Mouse (Mus musculus): ENCODE data around the gene Chst4.
"Not testable (repeated sequence)": the region's sequence is repeated elsewhere in the genome, so short reads cannot be mapped to it uniquely, and the experiment has no call there.

Gene Chst4

DNA sequence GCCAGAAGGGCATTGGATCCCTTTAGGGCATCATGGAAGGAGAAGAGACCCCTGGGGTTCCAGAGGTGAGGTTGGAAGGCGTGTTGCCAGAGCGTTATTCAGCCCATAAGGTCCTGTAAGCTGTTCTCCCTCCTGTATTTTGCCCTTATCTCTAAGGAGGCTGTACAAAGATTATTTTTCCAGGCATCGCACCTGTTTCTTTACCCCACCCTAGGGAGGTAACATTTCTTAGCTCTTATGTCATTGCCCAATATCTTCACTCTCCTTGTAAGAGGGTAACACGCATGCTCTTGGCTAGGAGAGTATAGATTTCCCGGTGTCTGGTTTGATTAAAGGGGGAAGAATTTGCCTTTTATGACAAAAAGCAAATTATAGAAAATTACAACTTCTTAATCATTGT is at the start of gene Chst4:
TSS of gene Chst4 (minus strand) at position 82 of the 400 bp plus-strand sequence.
- in situ Hi-C loops (cut with MseI, MboI): no loop called here

DNA sequence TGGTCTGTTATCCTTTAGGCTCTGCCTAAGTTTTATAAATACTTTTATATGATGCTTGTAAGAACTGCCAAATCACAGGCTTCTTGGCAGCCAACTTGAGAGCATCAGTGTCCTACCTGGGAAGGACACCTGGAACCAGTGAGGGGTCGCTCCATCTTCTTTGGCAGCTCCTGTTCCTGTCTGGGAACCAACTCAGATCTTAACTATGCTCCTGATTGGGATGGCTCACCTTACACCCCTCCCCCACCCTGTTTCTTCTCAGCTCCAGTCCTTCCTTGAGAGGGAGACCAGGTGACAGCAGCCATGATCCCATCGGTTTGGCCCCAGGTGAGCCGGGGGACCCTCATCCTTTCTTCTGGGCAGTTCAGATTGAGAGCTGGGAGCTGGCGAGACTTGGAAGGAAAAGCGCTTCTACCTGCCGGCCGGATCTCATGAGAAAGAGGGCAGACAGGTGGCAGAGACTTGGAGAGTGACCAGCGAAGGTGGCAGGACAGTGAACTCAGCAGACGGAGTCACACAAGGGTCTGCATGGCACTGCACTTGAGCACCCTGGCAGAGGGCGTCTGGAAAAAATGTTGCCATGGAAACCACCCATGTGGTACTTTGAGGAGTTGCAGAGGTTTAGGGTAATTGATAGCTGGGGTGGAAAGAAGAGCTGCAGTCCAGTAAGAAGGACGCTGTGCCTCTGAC is 43.0 kb upstream of the Chst4 start:
- in situ Hi-C loops (cut with MseI, MboI): no loop called here

DNA sequence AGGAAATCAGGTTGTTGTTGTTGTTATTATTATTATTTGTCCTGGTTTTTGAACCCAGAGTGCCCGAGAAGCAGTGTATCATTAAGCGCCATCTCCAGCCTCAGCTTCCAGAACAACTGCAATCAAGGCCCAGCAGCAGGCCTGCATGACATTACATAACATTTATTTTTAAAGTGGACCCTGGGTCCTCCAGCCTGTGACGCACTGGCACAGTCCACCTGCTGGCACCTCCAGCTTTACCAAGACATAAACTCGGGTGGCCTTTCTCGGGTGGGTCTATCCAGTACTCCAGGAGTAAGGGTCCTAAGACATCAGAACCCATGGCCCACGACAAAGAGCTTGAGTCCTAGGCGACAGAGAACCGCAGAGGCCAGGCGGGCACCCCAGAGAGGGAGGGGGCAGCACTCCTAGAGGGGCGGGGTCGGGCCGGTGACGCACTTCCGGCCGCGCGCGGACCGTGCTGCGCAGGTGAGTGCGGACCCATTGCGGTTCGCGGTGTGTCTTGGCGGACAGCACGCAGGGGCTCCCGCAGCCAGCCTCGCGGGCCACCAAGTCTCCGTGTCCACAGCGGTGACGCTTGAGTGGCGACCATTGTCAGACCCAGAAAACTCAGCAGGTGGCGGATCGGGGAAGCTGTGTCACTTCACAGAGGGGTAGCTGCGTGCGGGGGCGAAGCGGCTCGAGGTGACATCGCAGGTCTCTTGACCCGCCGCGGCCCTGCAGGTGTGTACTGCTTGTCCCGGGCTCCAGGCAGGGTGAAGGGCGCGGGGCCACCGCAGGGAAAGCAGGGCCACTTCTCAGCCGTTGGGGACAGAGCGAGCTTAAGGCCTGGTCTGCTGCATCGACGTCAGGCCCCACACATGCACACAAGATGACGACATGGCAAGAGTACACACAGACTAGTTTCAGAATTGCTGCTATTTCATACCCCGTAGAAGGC is 40.0 kb upstream of the Chst4 start, which contains the start of gene Zfp612:
TSS of gene Zfp612 (plus strand) at position 465 of the 940 bp plus-strand sequence.
- in situ Hi-C loops (cut with MseI, MboI): loop anchor here (10.0 kb wide), 1 partner anchor 115 kb away; the partner anchor contains the start of gene Marveld3 (in 2 of the 2)

DNA sequence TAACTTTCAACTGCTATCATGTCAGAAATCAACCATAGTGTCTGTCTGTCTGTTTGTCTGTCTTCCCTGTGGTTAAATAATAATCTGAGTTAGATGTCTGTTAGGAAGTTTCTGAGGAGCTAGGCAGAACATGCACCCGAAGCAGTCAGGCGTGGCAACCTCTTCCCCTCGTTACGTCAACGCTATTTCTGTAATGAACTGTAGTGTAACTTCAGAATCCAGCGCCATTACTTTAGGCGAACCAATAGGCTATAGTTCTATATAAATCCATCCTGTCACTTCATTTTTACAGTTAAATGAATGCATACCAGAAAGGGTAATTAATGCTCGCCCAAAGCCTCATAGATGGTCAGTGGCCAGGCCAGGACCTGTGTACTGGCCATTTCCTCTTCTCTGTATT is 35.0 kb upstream of the Chst4 start:
- in situ Hi-C loops (cut with MseI, MboI): loop anchor here (5.0 to 10.0 kb wide), 3 partner anchors 62 to 110 kb away; partner anchors contain the start of gene Marveld3 (in 2 of the 2)

GRCm38 (mm10) chr8:110071600-110071999 is 32.1 kb upstream of the Chst4 start:
- in situ Hi-C loops (cut with MseI, MboI): loop anchor here (5.0 to 10.0 kb wide), 3 partner anchors 59 to 107 kb away; partner anchors contain the start of gene Marveld3 (in 2 of the 2)

DNA sequence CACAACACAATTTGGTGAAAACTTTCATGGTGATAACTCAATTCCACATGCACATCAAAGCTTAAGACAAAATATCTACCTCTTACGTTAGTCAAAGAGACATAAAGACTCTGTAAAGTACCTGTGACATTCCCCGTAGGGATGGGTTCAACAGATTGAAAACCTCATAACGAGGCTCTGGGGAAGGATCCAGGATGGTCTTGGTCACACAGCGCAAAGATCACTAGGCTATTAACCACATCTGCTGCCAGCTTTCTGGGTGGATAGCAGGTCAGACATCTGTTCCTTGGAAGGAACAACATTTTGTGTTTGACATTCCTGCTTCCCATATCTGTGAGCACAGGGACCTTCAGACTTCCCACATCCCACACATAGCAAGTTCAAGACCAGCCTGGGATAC is 30.2 kb upstream of the Chst4 start:
- in situ Hi-C loops (cut with MseI, MboI): loop anchor here (5.0 to 10.0 kb wide), 3 partner anchors 57 to 105 kb away; partner anchors contain the start of gene Marveld3 (in 2 of the 2)

GRCm38 (mm10) chr8:110065676-110066075 is 26.1 kb upstream of the Chst4 start:
- in situ Hi-C loops (cut with MseI, MboI): no loop called here

DNA sequence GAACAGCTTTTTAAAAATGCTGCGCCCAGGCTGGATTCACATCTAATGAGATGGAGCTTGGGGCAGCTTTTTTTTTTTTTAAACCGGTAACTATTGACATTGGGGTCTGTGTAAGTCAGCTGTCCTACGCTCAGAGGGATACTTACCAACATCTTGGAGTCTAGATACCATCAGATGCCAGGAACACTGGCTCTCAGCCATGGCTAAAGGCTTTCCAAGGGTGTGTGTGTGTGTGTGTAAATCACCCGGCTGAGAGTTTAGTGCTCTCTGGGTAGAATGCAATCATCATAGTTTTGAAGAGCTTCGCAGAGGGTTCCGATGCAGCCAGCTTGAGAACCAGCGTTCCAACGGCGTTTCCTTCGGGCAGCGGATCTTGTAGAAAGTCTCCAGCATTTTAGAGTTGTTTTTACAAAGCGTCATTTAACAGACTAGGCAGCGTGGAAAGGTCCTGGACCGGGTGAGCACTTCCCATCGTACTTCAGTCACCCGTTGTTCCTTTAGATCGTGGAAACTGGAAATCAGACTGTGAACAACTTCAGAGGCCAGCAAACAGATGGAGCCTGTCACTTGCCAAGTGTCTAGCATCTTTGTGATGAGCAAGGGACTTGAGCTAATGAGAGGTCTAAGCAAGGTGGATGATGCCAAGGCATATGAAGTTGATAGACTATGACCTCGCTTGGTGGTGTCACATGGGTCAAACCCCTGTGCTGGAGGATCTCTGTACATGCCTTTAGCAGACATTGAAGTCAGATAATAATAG is 25.2 kb upstream of the Chst4 start:
- in situ Hi-C loops (cut with MseI, MboI): no loop called here

DNA sequence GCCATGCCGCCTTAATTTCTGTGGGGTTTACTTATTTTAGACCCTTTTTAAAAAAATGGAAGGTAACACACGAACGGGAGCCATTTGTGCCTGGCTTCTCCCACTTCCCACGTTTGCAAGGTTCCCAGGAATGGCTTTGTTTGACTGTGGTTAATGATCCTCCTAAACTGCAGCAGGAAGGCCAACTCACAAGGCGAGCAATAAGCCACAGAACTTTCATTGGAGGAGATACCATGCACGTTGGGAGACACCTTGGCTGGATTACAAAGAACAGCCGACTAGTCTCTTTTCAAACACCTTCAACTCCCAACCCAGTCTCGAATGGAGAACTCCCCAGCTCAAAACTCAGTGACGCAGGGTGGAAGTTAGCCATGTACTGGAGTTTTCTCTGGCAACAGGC is 24.6 kb upstream of the Chst4 start:
- in situ Hi-C loops (cut with MseI, MboI): no loop called here

- in situ Hi-C loops (cut with MseI, MboI): no loop called here
These were observed 18.7 kb upstream of the Chst4 start for GRCm38 (mm10) chr8:110058207-110058606.

DNA sequence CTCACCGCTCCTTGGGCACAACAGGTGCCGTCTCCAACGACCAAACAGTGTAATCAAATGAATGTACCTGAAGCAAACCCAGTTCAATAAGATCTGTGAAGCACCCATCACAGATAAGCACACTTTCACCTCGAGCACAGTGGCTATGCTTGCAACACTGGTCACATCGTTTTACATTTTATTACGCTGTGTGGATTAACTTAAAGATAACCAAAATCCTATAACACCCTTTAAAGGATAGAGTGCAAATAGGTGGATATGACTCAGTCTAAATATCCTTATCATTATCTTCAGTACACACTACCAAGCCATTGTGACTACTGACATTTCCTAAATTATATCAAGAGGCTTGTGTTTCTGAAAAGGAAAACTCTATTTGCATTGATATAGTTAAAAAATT is 11.7 kb upstream of the Chst4 start:
- in situ Hi-C loops (cut with MseI, MboI): no loop called here

- in situ Hi-C loops (cut with MseI, MboI): no loop called here
These were observed 969 bp upstream of the Chst4 start for GRCm38 (mm10) chr8:110040509-110040908.

DNA sequence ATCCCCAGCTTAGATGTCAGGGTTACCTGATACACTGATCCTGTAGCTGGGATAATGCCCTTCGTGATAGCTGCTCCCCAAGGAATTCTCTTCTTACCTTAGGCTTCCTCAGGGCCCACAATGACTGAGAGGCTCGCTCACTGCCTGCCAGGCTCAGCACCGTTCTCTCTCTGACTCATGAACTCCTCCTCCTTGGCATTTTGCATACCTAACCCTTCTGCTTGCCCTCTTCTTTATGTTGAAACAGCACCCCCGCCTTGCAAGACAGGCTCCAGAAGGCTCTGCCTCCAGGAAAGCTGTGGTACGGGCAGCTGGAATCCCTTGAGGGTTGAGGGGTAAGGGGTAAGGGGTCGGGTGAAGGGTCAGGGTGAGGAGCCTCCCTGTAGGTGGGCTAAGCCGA is 324 bp downstream of the Chst4 start:
- in situ Hi-C loops (cut with MseI, MboI): no loop called here

DNA sequence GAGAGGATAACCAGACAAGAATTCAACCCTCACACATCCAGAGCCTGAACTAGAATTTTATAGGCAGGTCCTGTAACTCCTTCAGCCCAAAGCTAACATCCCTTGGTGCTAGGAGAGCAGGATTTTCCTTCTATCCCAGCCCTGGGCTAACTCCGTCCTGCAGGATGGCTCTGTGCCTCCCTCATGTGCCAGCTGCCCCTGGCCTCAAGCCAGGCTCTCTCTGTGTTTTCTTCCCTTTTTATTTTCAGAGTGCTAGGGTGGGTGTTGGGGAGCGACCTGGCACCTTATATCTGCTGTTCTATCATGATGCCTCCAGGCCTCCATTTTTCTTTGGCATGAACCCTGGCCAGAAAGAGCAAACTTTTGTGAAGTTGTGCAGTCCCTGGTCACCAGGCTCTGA is 3.4 kb downstream of the Chst4 start:
- in situ Hi-C loops (cut with MseI, MboI): no loop called here

GRCm38 (mm10) chr8:110034331-110034730 is 5.2 kb downstream of the Chst4 start:
- in situ Hi-C loops (cut with MseI, MboI): no loop called here

DNA sequence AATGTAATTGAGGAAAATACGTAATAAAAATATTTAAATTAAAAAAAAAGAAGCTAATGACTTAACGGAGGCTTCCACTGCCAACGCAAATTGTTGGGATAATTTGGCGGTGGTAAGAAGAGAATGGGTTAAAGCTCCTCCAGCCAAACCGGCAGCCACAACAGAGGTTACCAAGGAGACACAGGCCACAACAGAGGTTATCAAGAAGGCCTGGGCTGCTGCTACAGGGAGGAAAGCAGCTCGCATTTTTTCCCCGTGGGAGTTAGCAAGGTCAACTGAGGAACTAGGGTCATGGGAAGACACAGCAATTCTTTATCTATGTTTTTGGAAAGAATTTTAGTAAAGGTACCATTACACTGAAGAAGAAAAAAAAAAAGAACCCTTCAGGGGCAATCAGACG is 5.8 kb downstream of the Chst4 start:
- in situ Hi-C loops (cut with MseI, MboI): not testable (repeated sequence)

DNA sequence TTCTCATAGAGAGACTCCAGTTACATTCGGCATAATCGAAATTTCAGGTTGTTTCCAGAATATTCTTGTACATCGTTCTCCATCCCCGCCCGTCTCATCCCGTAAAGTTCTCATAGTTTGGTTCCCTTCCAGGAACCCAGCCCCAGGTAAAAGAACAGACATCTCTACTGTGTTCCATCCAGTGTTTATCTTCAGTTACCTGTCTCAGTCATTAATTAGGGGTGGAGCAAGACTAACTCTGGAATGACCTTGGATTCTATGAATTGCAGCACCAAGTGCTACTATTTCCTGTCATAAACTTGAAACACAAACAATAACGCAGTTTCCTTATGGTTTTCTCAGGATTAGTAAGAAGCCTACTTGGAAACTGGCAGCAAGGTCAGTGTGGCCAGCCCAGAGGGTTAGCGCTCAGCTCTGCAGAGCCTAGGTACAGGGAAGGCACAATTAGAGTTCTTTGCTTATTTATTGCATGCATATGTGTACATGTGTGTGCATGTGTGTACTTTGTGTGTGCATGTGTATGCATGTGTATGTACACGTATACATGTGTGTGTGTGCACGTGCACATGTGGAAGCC is 16.7 kb downstream of the Chst4 start:
- in situ Hi-C loops (cut with MseI, MboI): no loop called here

GRCm38 (mm10) chr8:110022081-110022480 is 17.5 kb downstream of the Chst4 start:
- in situ Hi-C loops (cut with MseI, MboI): no loop called here

- in situ Hi-C loops (cut with MseI, MboI): loop anchor here in 1 of 2 experiments (5.0 kb wide), 1 partner anchor 61 kb away; no protein-coding TSS in a partner anchor
These were observed 28.7 kb downstream of the Chst4 start for GRCm38 (mm10) chr8:110010868-110011267.

- in situ Hi-C loops (cut with MseI, MboI): loop anchor here in 1 of 2 experiments (5.0 kb wide), 2 partner anchors 37 to 63 kb away; no protein-coding TSS in a partner anchor
These were observed 30.5 kb downstream of the Chst4 start for GRCm38 (mm10) chr8:110008995-110009446.
